Mouse (Mus musculus) embryonic facial prominence, embryonic 12.5 days (tissue): ENCODE results near the gene Manbal. TPM values are rescaled to one million over a fixed set of nuclear protein-coding genes. Genes with fewer than 3 reads are reported as not detected.

Experiments used
- ATAC-seq: fragments of 200-750 bp; cut with Nextera tagmentation; 2 replicates; pipeline ENCODE4 v1.8.0; 2017; ENCODE audit not compliant: insufficient number of reproducible peaks, insufficient read depth, low FRiP score, low TSS enrichment
- H3K27ac ChIP-seq: fragments of 300-500 bp; sonication (generic); 2 replicates; pipeline ENCODE4 v1.5.1; 2016; ENCODE audit warnings: mild to moderate bottlenecking
- H3K27me3 ChIP-seq: fragments of 300-500 bp; sonication (generic); 2 replicates; pipeline ENCODE4 v1.6.1; 2016; ENCODE audit warnings: mild to moderate bottlenecking, moderate library complexity
- H3K36me3 ChIP-seq: fragments of 300-500 bp; sonication (generic); 2 replicates; pipeline ENCODE4 v1.6.1; 2016; ENCODE audit warnings: mild to moderate bottlenecking
- H3K4me1 ChIP-seq: fragments of 300-500 bp; sonication (generic); 2 replicates; pipeline ENCODE4 v1.6.1; 2016
- H3K4me2 ChIP-seq: fragments of 300-500 bp; sonication (generic); replicated peaks from 2 replicates; pipeline ENCODE4 v1.6.1; 2016; ENCODE audit warnings: mild to moderate bottlenecking, moderate library complexity
- H3K4me3 ChIP-seq: fragments of 300-500 bp; sonication (generic); 2 replicates; pipeline ENCODE4 v1.5.1; 2016; ENCODE audit warnings: mild to moderate bottlenecking
- H3K9ac ChIP-seq: fragments of 300-500 bp; sonication (generic); 2 replicates; pipeline ENCODE4 v1.6.1; 2016; ENCODE audit warnings: mild to moderate bottlenecking, moderate library complexity
- H3K9me3 ChIP-seq: fragments of 300-500 bp; sonication (generic); 2 replicates; pipeline ENCODE4 v1.6.1; 2016; ENCODE audit warnings: mild to moderate bottlenecking, moderate library complexity
- WGBS: fragments of 180-500 bp; shearing (Covaris S2); methylation state at CpG from one replicate; pipeline ENCODE4 v1.1.7; 2016; 5-methylcytosine and 5-hydroxymethylcytosine counted together
- polyA plus RNA-seq: library from polyadenylated mRNA; unstranded; fragments of >200 nt; fragmentation: Nextera tagmentation; extraction: Ambion mirVana; gene quantifications from 2 replicates; pipeline ENCODE4 v1.2.1, GENCODE M21; 2016

Manbal gene
- 78.5 and 82.8 TPM in 2 replicates for polyA plus RNA-seq

GRCm38 (mm10) chr2:157367184-157367893 lies at the start of gene Manbal:
Gene Manbal (plus strand): TSS chr2:157367594.
- Histone ChIP-seq H3K9me3 (no peaks in the 10 kb centered on the region), H3K36me3 (no peaks in the 10 kb centered on the region), H3K4me1 (peaks cover 9% of the 10 kb centered on the region), H3K4me2 (peak within 1 kb of the TSS; percentile 80), H3K9ac (peak within 1 kb of the TSS; percentile 77), H3K27me3 (no peaks in the 10 kb centered on the region), H3K4me3 (peak within 1 kb of the TSS; percentile 77), H3K27ac (peak within 1 kb of the TSS; percentile 88)
- 4% methylated on average over 42 of the region's 42 CpGs for WGBS
- peak; percentile 80 for ATAC-seq

DNA sequence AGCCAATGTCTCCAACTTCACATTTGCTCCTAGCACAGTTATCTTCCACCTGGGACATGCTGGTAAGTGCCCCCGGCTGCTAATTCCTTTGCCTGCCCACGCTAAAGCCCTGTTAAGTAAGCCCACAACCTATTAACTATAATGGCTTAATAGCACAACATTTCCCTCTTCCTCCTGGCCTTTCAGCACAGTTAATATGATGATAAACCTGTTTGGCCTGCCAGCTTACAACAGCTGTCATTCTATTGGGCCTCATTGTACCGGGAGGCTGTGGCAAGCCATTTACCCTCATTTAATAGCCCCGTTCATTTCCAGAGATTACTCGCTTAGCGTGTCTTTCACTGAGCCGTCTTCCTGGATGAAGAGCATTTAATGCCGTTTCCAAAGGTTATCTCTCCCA lies 47.3 kb upstream of the Manbal start:
- no peaks in the 10 kb centered on the region for H3K27me3 ChIP-seq
- H3K9me3 ChIP-seq = no peaks in the 10 kb centered on the region
- H3K9ac ChIP-seq = no peak overlapping the region
- ATAC-seq = no peak
- H3K4me3 ChIP-seq = no peak overlapping the region
- no peak overlapping the region for H3K4me2 ChIP-seq
- WGBS = 72% methylated on average over 8 of the region's 8 CpGs
- H3K36me3 ChIP-seq = peaks cover 86% of the 10 kb centered on the region
- H3K27ac ChIP-seq = peak overlapping the region; percentile 36; the same call in 1 of the 2 replicates
- H3K4me1 ChIP-seq = no peaks in the 10 kb centered on the region

DNA sequence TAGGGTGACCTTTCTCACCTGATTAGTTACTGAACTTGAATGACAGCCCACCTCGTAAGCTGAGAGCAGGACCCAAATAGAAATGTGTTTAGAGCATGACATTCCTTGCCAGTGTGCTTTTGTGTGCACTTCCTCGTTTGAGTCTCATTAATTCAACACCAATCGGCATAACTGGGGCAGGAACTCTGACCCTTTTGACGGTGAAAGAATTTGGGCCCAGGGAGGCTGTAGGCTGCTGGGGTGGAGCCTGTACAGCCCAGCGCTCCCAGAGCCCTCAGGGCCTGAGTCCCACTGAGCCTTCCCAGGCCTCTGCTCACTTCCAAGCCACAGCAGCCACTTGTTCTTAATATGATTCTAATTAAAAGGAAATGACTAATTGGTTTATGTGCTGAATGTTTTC lies 46.5 kb upstream of the Manbal start:
- Histone ChIP-seq H3K4me1 (no peaks in the 10 kb centered on the region), H3K27ac (peak overlapping the region; percentile 36; the same call in 1 of the 2 replicates), H3K36me3 (peaks cover 87% of the 10 kb centered on the region), H3K4me3 (no peak overlapping the region), H3K9me3 (no peaks in the 10 kb centered on the region), H3K4me2 (no peak overlapping the region), H3K9ac (peak overlapping the region; percentile 7; the same call in 1 of the 2 replicates), H3K27me3 (no peaks in the 10 kb centered on the region)
- WGBS = 36% methylated on average over 5 of the region's 5 CpGs
- ATAC-seq = no peak

- 88% methylated on average over 5 of the region's 5 CpGs for WGBS
- Histone ChIP-seq H3K4me2 (no peak overlapping the region), H3K4me1 (no peaks in the 10 kb centered on the region), H3K9me3 (no peaks in the 10 kb centered on the region), H3K27me3 (no peaks in the 10 kb centered on the region), H3K36me3 (peaks cover 87% of the 10 kb centered on the region), H3K4me3 (no peak overlapping the region), H3K27ac (no peak overlapping the region), H3K9ac (no peak overlapping the region)
- ATAC-seq = no peak
Observed at GRCm38 (mm10) chr2:157322029-157322766, 45.2 kb upstream of the Manbal start.

DNA sequence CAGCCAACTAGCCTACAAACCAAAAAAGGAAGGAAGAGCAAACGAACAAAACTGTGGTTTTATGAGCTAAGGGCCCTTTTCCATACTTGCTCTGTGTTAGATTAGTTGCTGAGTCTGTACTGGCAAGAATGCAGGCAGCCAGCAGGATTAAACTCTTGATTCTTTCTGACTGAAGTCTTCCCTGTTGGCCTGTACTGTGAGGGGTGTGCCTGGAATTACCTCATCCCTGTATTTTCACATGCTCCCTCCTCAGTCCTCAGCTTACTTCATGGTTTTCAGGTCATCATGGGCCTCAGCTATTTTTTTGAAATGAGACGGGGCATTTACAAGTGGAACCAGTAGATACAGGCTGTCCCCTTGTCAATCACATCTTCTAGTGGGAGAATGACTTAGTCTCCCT lies 42.2 kb upstream of the Manbal start:
- H3K27ac ChIP-seq = no peak overlapping the region
- no peaks in the 10 kb centered on the region for H3K9me3 ChIP-seq
- H3K4me2 ChIP-seq = no peak overlapping the region
- H3K4me3 ChIP-seq = no peak overlapping the region
- no peaks in the 10 kb centered on the region for H3K27me3 ChIP-seq
- 0 out of 2 replicates have a peak, but pooled peaks cover 4% of the 10 kb centered on the region for H3K4me1 ChIP-seq
- no peak overlapping the region for H3K9ac ChIP-seq
- ATAC-seq = no peak
- H3K36me3 ChIP-seq = peaks cover 78% of the 10 kb centered on the region
- 87% methylated on average over 2 of the region's 2 CpGs for WGBS

- H3K9ac ChIP-seq = no peak overlapping the region
- peaks cover 4% of the 10 kb centered on the region; the same call in 1 of the 2 replicates for H3K4me1 ChIP-seq
- no peak for ATAC-seq
Observed at GRCm38 (mm10) chr2:157328106-157328505, 39.3 kb upstream of the Manbal start.

DNA sequence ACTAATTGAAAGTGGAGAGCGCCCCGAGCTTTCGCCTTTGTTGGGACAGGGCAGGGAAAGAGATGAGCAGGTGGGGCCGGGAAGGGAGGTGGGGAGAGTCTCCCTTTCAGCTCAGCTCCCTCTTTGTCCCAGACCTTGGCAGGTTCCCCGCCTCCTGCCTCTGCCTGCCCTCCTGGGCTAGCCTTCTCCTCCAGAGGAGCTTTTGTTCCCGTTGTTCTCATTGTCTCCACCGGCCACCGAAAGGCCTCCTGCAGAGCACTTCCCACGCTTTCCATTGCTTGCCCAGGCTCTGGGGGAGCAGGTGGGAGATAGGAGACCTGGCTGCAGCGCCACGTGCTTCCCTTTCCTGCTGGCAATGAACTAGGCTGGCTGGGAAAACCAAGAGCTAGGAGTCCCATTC lies 38.8 kb upstream of the Manbal start:
- peaks cover 44% of the 10 kb centered on the region for H3K36me3 ChIP-seq
- no peak for ATAC-seq
- H3K4me1 ChIP-seq = peaks cover 4% of the 10 kb centered on the region; the same call in 1 of the 2 replicates

More at GRCm38 (mm10) chr2:157328106-157328505, 39.3 kb upstream of the Manbal start:
- no peaks in the 10 kb centered on the region for H3K9me3 ChIP-seq
- H3K27me3 ChIP-seq = no peaks in the 10 kb centered on the region
- H3K27ac ChIP-seq = 0 out of 2 replicates have a peak overlapping the region, but pooled peaks have one; percentile 6
- H3K4me2 ChIP-seq = no peak overlapping the region
- H3K4me3 ChIP-seq = no peak overlapping the region
- H3K36me3 ChIP-seq = peaks cover 49% of the 10 kb centered on the region
- 43% methylated on average over 5 of the region's 5 CpGs for WGBS

GRCm38 (mm10) chr2:157332059-157332458 lies 35.3 kb upstream of the Manbal start:
- ATAC-seq = no peak
- H3K36me3 ChIP-seq = peaks cover 11% of the 10 kb centered on the region
- no peak overlapping the region for H3K4me3 ChIP-seq
- H3K27ac ChIP-seq = no peak overlapping the region
- 57% methylated on average over 5 of the region's 5 CpGs for WGBS
- no peak overlapping the region for H3K4me2 ChIP-seq
- H3K4me1 ChIP-seq = peaks cover 4% of the 10 kb centered on the region; the same call in 1 of the 2 replicates
- H3K9ac ChIP-seq = no peak overlapping the region
- H3K9me3 ChIP-seq = no peaks in the 10 kb centered on the region
- H3K27me3 ChIP-seq = no peaks in the 10 kb centered on the region

More for the DNA sequence above, 38.8 kb upstream of the Manbal start:
- no peak overlapping the region for H3K4me3 ChIP-seq
- no peaks in the 10 kb centered on the region for H3K27me3 ChIP-seq
- no peak overlapping the region for H3K27ac ChIP-seq
- WGBS = 30% methylated on average over 11 of the region's 11 CpGs
- no peak overlapping the region for H3K9ac ChIP-seq
- no peak overlapping the region for H3K4me2 ChIP-seq
- no peaks in the 10 kb centered on the region for H3K9me3 ChIP-seq

DNA sequence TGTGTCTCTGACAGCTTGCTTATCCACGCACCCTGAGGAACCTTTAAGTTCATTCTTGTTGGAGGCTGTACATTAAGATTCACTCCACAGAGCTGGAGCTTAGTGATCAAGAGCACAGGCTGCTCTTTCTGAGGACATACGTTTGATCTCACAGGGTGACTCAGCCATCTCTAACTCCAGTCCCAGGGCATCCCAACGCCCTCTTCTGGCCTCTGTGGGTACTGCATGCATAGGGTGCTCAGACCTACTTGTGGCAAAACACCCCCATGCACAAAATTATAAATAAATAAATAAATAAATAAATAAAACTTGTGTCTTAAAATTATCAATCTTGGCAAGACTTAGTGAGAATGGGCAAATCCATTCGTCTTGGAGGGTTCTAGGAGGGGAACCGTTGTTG lies 28.7 kb upstream of the Manbal start:
- no peak overlapping the region for H3K4me3 ChIP-seq
- no peak overlapping the region for H3K9ac ChIP-seq
- H3K4me1 ChIP-seq = peaks cover 7% of the 10 kb centered on the region; the same call in 1 of the 2 replicates
- WGBS = 40% methylated on average over 5 of the region's 5 CpGs
- H3K4me2 ChIP-seq = no peak overlapping the region
- no peaks in the 10 kb centered on the region for H3K36me3 ChIP-seq
- ATAC-seq = no peak
- no peak overlapping the region for H3K27ac ChIP-seq
- no peaks in the 10 kb centered on the region for H3K9me3 ChIP-seq
- no peaks in the 10 kb centered on the region for H3K27me3 ChIP-seq

DNA sequence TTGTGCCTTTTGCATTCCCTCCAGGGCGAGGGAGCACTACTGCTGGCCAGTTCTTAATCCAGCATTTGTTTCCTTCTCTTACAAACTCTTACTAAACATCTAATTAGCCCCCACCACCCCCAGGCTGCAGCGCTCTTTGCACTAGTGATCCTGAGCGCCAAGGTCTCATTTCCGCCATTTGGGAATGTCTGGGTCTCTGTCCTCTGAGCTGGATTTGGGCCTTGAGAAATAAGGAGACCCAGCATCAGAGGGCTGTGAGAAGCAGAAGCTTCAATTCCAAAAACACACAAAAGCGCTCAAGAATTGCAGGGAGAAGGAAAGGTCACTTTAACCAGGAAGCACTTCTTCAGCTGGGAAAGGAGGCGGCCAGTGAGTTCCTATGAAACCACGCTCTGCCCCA lies 27.9 kb upstream of the Manbal start:
- peak overlapping the region; percentile 24; the same call in 1 of the 2 replicates for H3K27ac ChIP-seq
- 72% methylated on average over 7 of the region's 7 CpGs for whole genome bisulfite sequencing
- peaks cover 7% of the 10 kb centered on the region; the same call in 1 of the 2 replicates for H3K4me1 ChIP-seq
- no peak overlapping the region for H3K9ac ChIP-seq
- H3K27me3 ChIP-seq = no peaks in the 10 kb centered on the region
- H3K36me3 ChIP-seq = no peaks in the 10 kb centered on the region
- no peaks in the 10 kb centered on the region for H3K9me3 ChIP-seq
- no peak overlapping the region for H3K4me3 ChIP-seq
- no peak overlapping the region for H3K4me2 ChIP-seq
- no peak for ATAC-seq

- Histone ChIP-seq H3K27ac (peak overlapping the region; percentile 24; the same call in 1 of the 2 replicates), H3K9me3 (no peaks in the 10 kb centered on the region), H3K27me3 (no peaks in the 10 kb centered on the region), H3K36me3 (no peaks in the 10 kb centered on the region), H3K4me3 (no peak overlapping the region), H3K4me1 (peaks cover 7% of the 10 kb centered on the region; the same call in 1 of the 2 replicates), H3K9ac (no peak overlapping the region), H3K4me2 (no peak overlapping the region)
- WGBS = 26% methylated on average over 7 of the region's 7 CpGs
- ATAC-seq = no peak
Observed at GRCm38 (mm10) chr2:157340221-157340741, 27.1 kb upstream of the Manbal start.
